In genomic region chr2:146140711-146141110, GRCm38 (mm10) we compare ENCODE assay signal across 26 mouse cellular contexts.
"Had no signal": no experiment of that assay in that cellular context is flagged by ENCODE, and none has a peak within 500 bp of the region (broad histone marks: within the 10 kb centered on the region; RNA-seq: fewer than 3 reads in every experiment).

No protein-coding gene starts in this region.

- H3K4me1 ChIP-seq: heart, embryonic 13.5 days; heart, embryonic 15.5 days; hindbrain, embryonic 13.5 days; hindbrain, embryonic 15.5 days; kidney, embryonic 15.5 days; limb, embryonic 13.5 days; limb, embryonic 15.5 days; liver, embryonic 12.5 days had no signal

- H3K4me2 ChIP-seq: heart, embryonic 11.5 days; heart, embryonic 13.5 days; heart, embryonic 15.5 days; hindbrain, embryonic 13.5 days; hindbrain, embryonic 15.5 days; kidney, embryonic 15.5 days; limb, embryonic 13.5 days; limb, embryonic 15.5 days; liver, embryonic 12.5 days had no signal

- ATAC-seq: hindbrain, postnatal 0 days; intestine, embryonic 16.5 days; liver, embryonic 12.5 days had no signal

- H3K9ac ChIP-seq: heart, embryonic 13.5 days; heart, embryonic 15.5 days; hindbrain, embryonic 13.5 days; hindbrain, embryonic 15.5 days; kidney, embryonic 15.5 days; limb, embryonic 13.5 days; limb, embryonic 15.5 days; liver, embryonic 12.5 days; liver, embryonic 14.5 days had no signal

- H3K9me3 ChIP-seq: heart, embryonic 13.5 days; heart, embryonic 15.5 days; hindbrain, embryonic 13.5 days; hindbrain, embryonic 15.5 days; kidney, embryonic 15.5 days; limb, embryonic 13.5 days; limb, embryonic 15.5 days; liver, embryonic 12.5 days had no signal

- H3K27ac ChIP-seq: heart, embryonic 13.5 days; heart, embryonic 15.5 days; hindbrain, embryonic 13.5 days; hindbrain, embryonic 15.5 days; hindbrain, postnatal 0 days; kidney, embryonic 15.5 days; kidney, postnatal 0 days; limb, embryonic 13.5 days; limb, embryonic 15.5 days; liver, embryonic 12.5 days; liver, embryonic 14.5 days had no signal

- H3K36me3 ChIP-seq: heart, embryonic 13.5 days; heart, embryonic 15.5 days; hindbrain, embryonic 13.5 days; hindbrain, embryonic 15.5 days; kidney, embryonic 15.5 days; limb, embryonic 13.5 days; limb, embryonic 15.5 days; liver, embryonic 12.5 days had no signal

- H3K4me3 ChIP-seq: heart, embryonic 13.5 days; heart, embryonic 15.5 days; hindbrain, embryonic 13.5 days; hindbrain, embryonic 15.5 days; kidney, embryonic 15.5 days; limb, embryonic 13.5 days; limb, embryonic 15.5 days; liver, embryonic 12.5 days had no signal

- DNase-seq: gastrocnemius, postnatal 14 days; gastrocnemius, postnatal 36 days; heart, adult 18-20 months; heart, postnatal 14 days; heart, postnatal 36 days; kidney, adult 11 months; kidney, adult 2 months; kidney, adult 9 months; kidney, postnatal 14 days; kidney, postnatal 36 days; layer of hippocampus, adult 9-11 months; layer of hippocampus, postnatal 36 days; left cerebral cortex, postnatal 4 days had no signal

- H3K27me3 ChIP-seq: heart, embryonic 13.5 days; heart, embryonic 15.5 days; hindbrain, embryonic 13.5 days; hindbrain, embryonic 15.5 days; kidney, embryonic 15.5 days; limb, embryonic 13.5 days; limb, embryonic 15.5 days; liver, embryonic 12.5 days had no signal
